Mouse (Mus musculus): ENCODE data around the gene Atp11a. TPM values are rescaled to one million over a fixed set of nuclear protein-coding genes. Genes with fewer than 3 reads are reported as not detected.

The Atp11a gene
- polyA plus RNA-seq, 1 experiment from 2014 or later: 19.9 TPM

- Histone ChIP-seq H3K9me3 (ENCODE audit: control insufficient read depth, low read length) (no peaks in the 10 kb centered on the region), H3K4me1 (ENCODE audit: control insufficient read depth in 2 of 2, insufficient read depth in 2 of 2, low read length in 2 of 2) (peaks cover 4 to 8% of the 10 kb centered on the region in 2 experiments; a peak in 2 of 4 replicates), H3K36me3 (ENCODE audit: control insufficient read depth, insufficient read depth, low read length) (no peaks in the 10 kb centered on the region), H3K27me3 (ENCODE audit: control insufficient read depth, insufficient read depth, low read length) (no peaks in the 10 kb centered on the region), H3K9ac (ENCODE audit: low read length) (no peak overlapping the region), H3K4me3 (ENCODE audit: control insufficient read depth in 1 of 2, insufficient read depth in 1 of 2, low read depth in 1 of 2, low read length in 2 of 2) (no peak overlapping the region), H3K4me2 (ENCODE audit: low read length) (no peak overlapping the region), H3K27ac (replicated peaks in 1 of 2; ENCODE audit: control insufficient read depth in 1 of 2, insufficient read depth in 1 of 2, low read depth in 2 of 2, low read length in 2 of 2) (no peak overlapping the region)
- ATAC-seq (ENCODE audit: insufficient number of reproducible peaks, insufficient read depth, low FRiP score, low read depth): no peak
- WGBS: 78% methylated on average over 4 of the region's 4 CpGs
These were observed 150.9 kb downstream of the Atp11a start for GRCm38 (mm10) chr8:12907730-12908129.

GRCm38 (mm10) chr8:12912011-12912410 is 155.2 kb downstream of the Atp11a start:
- Histone ChIP-seq H3K9ac (ENCODE audit: low read length) (no peak overlapping the region), H3K27ac (replicated peaks in 1 of 2; ENCODE audit: control insufficient read depth in 1 of 2, insufficient read depth in 1 of 2, low read depth in 2 of 2, low read length in 2 of 2) (no peak overlapping the region), H3K9me3 (ENCODE audit: control insufficient read depth, low read length) (no peaks in the 10 kb centered on the region), H3K4me1 (ENCODE audit: control insufficient read depth in 2 of 2, insufficient read depth in 2 of 2, low read length in 2 of 2) (peaks cover 2 to 8% of the 10 kb centered on the region in 2 experiments; a peak in 2 of 4 replicates), H3K4me2 (ENCODE audit: low read length) (no peak overlapping the region), H3K36me3 (ENCODE audit: control insufficient read depth, insufficient read depth, low read length) (no peaks in the 10 kb centered on the region), H3K27me3 (ENCODE audit: control insufficient read depth, insufficient read depth, low read length) (peaks cover 8% of the 10 kb centered on the region; the same call in 1 of the 2 replicates), H3K4me3 (ENCODE audit: control insufficient read depth in 1 of 2, insufficient read depth in 1 of 2, low read depth in 1 of 2, low read length in 2 of 2) (no peak overlapping the region)
- ATAC-seq (ENCODE audit: insufficient number of reproducible peaks, insufficient read depth, low FRiP score, low read depth): no peak
- 43% methylated on average over 5 of the region's 5 CpGs for WGBS

DNA sequence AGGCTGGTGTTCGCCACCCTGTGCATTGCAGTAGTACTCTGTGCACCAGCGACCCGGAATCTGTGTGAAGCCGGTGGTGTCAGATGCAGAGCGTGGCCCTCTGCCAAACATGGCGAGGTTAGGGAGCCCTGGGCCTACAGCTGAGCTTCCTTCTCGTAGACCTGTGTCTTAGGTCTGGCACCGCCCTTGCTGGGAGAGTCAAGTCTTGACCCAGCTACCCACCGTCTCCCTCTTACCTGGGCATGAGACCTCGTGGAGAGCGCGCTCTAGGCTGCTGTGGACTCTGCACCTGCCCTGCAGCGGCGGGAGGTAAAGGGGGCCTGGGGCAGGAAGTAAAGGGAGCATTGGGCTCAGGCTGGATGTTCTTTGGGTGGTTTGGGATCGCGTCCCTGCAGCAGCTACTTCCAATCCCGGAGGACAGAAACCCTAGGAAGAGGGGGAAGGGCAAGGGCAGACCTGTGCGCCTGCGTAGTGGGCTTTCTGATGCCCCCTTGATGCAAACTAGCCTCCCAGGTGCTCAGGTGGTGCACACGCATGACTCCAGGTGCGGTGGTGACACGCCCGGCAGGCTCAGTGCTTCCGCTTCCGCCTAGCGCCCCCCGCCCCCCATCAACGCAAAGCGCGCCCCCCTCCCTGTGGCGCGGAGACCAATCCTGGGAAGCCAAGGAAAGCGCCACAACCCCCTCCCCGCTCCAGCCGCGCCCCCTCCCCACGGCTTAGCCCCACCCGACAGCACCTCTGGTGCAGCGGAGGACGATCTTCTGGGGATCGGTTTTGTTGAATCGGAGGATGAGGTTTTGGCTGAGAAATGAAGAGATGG is 158.6 kb downstream of the Atp11a start:
- 14% methylated on average over 42 of the region's 42 CpGs for WGBS
- Histone ChIP-seq H3K4me3 (ENCODE audit: control insufficient read depth in 1 of 2, insufficient read depth in 1 of 2, low read depth in 1 of 2, low read length in 2 of 2) (peak overlapping the region; percentile 49 to 52), H3K9me3 (ENCODE audit: control insufficient read depth, low read length) (no peaks in the 10 kb centered on the region), H3K4me1 (ENCODE audit: control insufficient read depth in 2 of 2, insufficient read depth in 2 of 2, low read length in 2 of 2) (peaks cover 3 to 8% of the 10 kb centered on the region in 2 experiments; a peak in 2 of 4 replicates), H3K4me2 (ENCODE audit: low read length) (peak overlapping the region; percentile 91), H3K27me3 (ENCODE audit: control insufficient read depth, insufficient read depth, low read length) (peaks cover 8% of the 10 kb centered on the region; the same call in 1 of the 2 replicates), H3K36me3 (ENCODE audit: control insufficient read depth, insufficient read depth, low read length) (no peaks in the 10 kb centered on the region), H3K9ac (ENCODE audit: low read length) (peak overlapping the region; percentile 69), H3K27ac (replicated peaks in 1 of 2; ENCODE audit: control insufficient read depth in 1 of 2, insufficient read depth in 1 of 2, low read depth in 2 of 2, low read length in 2 of 2) (no peak overlapping the region)
- no peak for ATAC-seq (ENCODE audit: insufficient number of reproducible peaks, insufficient read depth, low FRiP score, low read depth)

GRCm38 (mm10) chr8:12916156-12916900 is 159.5 kb downstream of the Atp11a start:
- 68% methylated on average over 16 of the region's 16 CpGs for whole genome bisulfite sequencing

GRCm38 (mm10) chr8:12917029-12917428 is 160.2 kb downstream of the Atp11a start:
- H3K9me3 ChIP-seq (ENCODE audit: control insufficient read depth, low read length): no peaks in the 10 kb centered on the region
- no peak for ATAC-seq (ENCODE audit: insufficient number of reproducible peaks, insufficient read depth, low FRiP score, low read depth)
- H3K4me1 ChIP-seq (ENCODE audit: control insufficient read depth in 2 of 2, insufficient read depth in 2 of 2, low read length in 2 of 2): peaks cover 3 to 8% of the 10 kb centered on the region in 2 experiments; a peak in 2 of 4 replicates
- 84% methylated on average over 3 of the region's 3 CpGs for WGBS
- no peak overlapping the region for H3K27ac ChIP-seq (replicated peaks in 1 of 2; ENCODE audit: control insufficient read depth in 1 of 2, insufficient read depth in 1 of 2, low read depth in 2 of 2, low read length in 2 of 2)
- no peak overlapping the region for H3K4me3 ChIP-seq (ENCODE audit: control insufficient read depth in 1 of 2, insufficient read depth in 1 of 2, low read depth in 1 of 2, low read length in 2 of 2)
- no peak overlapping the region for H3K9ac ChIP-seq (ENCODE audit: low read length)
- peaks cover 8% of the 10 kb centered on the region; the same call in 1 of the 2 replicates for H3K27me3 ChIP-seq (ENCODE audit: control insufficient read depth, insufficient read depth, low read length)
- no peak overlapping the region for H3K4me2 ChIP-seq (ENCODE audit: low read length)
- H3K36me3 ChIP-seq (ENCODE audit: control insufficient read depth, insufficient read depth, low read length): no peaks in the 10 kb centered on the region

More at GRCm38 (mm10) chr8:12916156-12916900, 159.5 kb downstream of the Atp11a start:
- peak overlapping the region; percentile 91 for H3K4me2 ChIP-seq (ENCODE audit: low read length)
- no peak for ATAC-seq (ENCODE audit: insufficient number of reproducible peaks, insufficient read depth, low FRiP score, low read depth)
- H3K4me3 ChIP-seq (ENCODE audit: control insufficient read depth in 1 of 2, insufficient read depth in 1 of 2, low read depth in 1 of 2, low read length in 2 of 2): peak overlapping the region in 1 of 2 experiments; percentile 49; a peak in 2 of 4 replicates
- H3K36me3 ChIP-seq (ENCODE audit: control insufficient read depth, insufficient read depth, low read length): no peaks in the 10 kb centered on the region
- H3K9ac ChIP-seq (ENCODE audit: low read length): no peak overlapping the region
- H3K4me1 ChIP-seq (ENCODE audit: control insufficient read depth in 2 of 2, insufficient read depth in 2 of 2, low read length in 2 of 2): peaks cover 3 to 8% of the 10 kb centered on the region in 2 experiments; a peak in 2 of 4 replicates
- H3K27me3 ChIP-seq (ENCODE audit: control insufficient read depth, insufficient read depth, low read length): peaks cover 8% of the 10 kb centered on the region; the same call in 1 of the 2 replicates
- H3K9me3 ChIP-seq (ENCODE audit: control insufficient read depth, low read length): no peaks in the 10 kb centered on the region
- H3K27ac ChIP-seq (replicated peaks in 1 of 2; ENCODE audit: control insufficient read depth in 1 of 2, insufficient read depth in 1 of 2, low read depth in 2 of 2, low read length in 2 of 2): no peak overlapping the region

- Histone ChIP-seq H3K9ac (ENCODE audit: low read length) (no peak overlapping the region), H3K9me3 (ENCODE audit: control insufficient read depth, low read length) (no peaks in the 10 kb centered on the region)
- 74% methylated on average over 4 of the region's 4 CpGs for WGBS
These were observed 161.0 kb downstream of the Atp11a start for GRCm38 (mm10) chr8:12917831-12918230.

More at GRCm38 (mm10) chr8:12917831-12918230, 161.0 kb downstream of the Atp11a start:
- H3K27me3 ChIP-seq (ENCODE audit: control insufficient read depth, insufficient read depth, low read length): peaks cover 8% of the 10 kb centered on the region; the same call in 1 of the 2 replicates
- no peak for ATAC-seq (ENCODE audit: insufficient number of reproducible peaks, insufficient read depth, low FRiP score, low read depth)
- peaks cover 3 to 8% of the 10 kb centered on the region in 2 experiments; a peak in 2 of 4 replicates for H3K4me1 ChIP-seq (ENCODE audit: control insufficient read depth in 2 of 2, insufficient read depth in 2 of 2, low read length in 2 of 2)
- no peak overlapping the region for H3K27ac ChIP-seq (replicated peaks in 1 of 2; ENCODE audit: control insufficient read depth in 1 of 2, insufficient read depth in 1 of 2, low read depth in 2 of 2, low read length in 2 of 2)
- H3K4me2 ChIP-seq (ENCODE audit: low read length): no peak overlapping the region
- no peak overlapping the region for H3K4me3 ChIP-seq (ENCODE audit: control insufficient read depth in 1 of 2, insufficient read depth in 1 of 2, low read depth in 1 of 2, low read length in 2 of 2)
- no peaks in the 10 kb centered on the region for H3K36me3 ChIP-seq (ENCODE audit: control insufficient read depth, insufficient read depth, low read length)
